In genomic region chr10:116537495-116537894, GRCm38 (mm10) we compare ENCODE assay signal across 21 mouse cellular contexts.
"Had no signal": no experiment of that assay in that cellular context is flagged by ENCODE, and none has a peak within 500 bp of the region (broad histone marks: within the 10 kb centered on the region; RNA-seq: fewer than 3 reads in every experiment).

No protein-coding gene starts in this region.

- H3K27me3 ChIP-seq: liver, embryonic 13.5 days; liver, embryonic 15.5 days; midbrain, embryonic 12.5 days; neural tube, embryonic 13.5 days; neural tube, embryonic 15.5 days had no signal

- H3K4me1 ChIP-seq: liver, embryonic 15.5 days had no signal

- H3K9me3 ChIP-seq: liver, embryonic 13.5 days; liver, embryonic 15.5 days; midbrain, embryonic 10.5 days; midbrain, embryonic 12.5 days; neural tube, embryonic 13.5 days; neural tube, embryonic 15.5 days had no signal

- ATAC-seq: liver, postnatal 0 days; midbrain, embryonic 16.5 days had no signal

- DNase-seq: liver; liver, embryonic 13.5 days; liver, postnatal 0 days; lung, embryonic 14.5 days; midbrain, embryonic 14.5 days; retina, postnatal 1 day; right cerebral cortex, adult 18-20 months; right cerebral cortex, postnatal 25 days; right cerebral cortex, postnatal 4 days; spleen, adult 18-20 months; thymus, adult 18-20 months; thymus, postnatal 14 days; thymus, postnatal 36 days had no signal

- H3K9ac ChIP-seq: liver, embryonic 13.5 days; liver, embryonic 15.5 days; liver, postnatal 0 days; lung, embryonic 14.5 days; midbrain, embryonic 12.5 days; neural tube, embryonic 13.5 days; neural tube, embryonic 15.5 days had no signal

- H3K36me3 ChIP-seq: liver, embryonic 13.5 days; midbrain, embryonic 10.5 days; midbrain, embryonic 12.5 days; neural tube, embryonic 13.5 days; neural tube, embryonic 15.5 days had no signal

- H3K4me2 ChIP-seq: liver, embryonic 11.5 days; liver, embryonic 13.5 days; liver, embryonic 15.5 days; lung, embryonic 14.5 days; midbrain, embryonic 12.5 days; neural tube, embryonic 13.5 days; neural tube, embryonic 15.5 days had no signal

- H3K27ac ChIP-seq: liver, embryonic 13.5 days; liver, embryonic 15.5 days; midbrain, embryonic 10.5 days; midbrain, embryonic 12.5 days; neural tube, embryonic 13.5 days; neural tube, embryonic 15.5 days had no signal

- H3K4me3 ChIP-seq: liver, embryonic 13.5 days; liver, embryonic 15.5 days; midbrain, embryonic 10.5 days; midbrain, embryonic 12.5 days; myocyte; neural tube, embryonic 13.5 days; neural tube, embryonic 15.5 days had no signal
